Mouse (Mus musculus): ENCODE measurements around the gene Rimklb.
A peak's percentile ranks its signal among the peaks of the same experiment; 100 is the strongest.

The Rimklb gene

GRCm38 (mm10) chr6:122416347-122416746 is 82.2 kb downstream of the Rimklb start:
- no peak for DNase-seq

GRCm38 (mm10) chr6:122411281-122411680 is 87.3 kb downstream of the Rimklb start:
- DNase-seq: no peak

- peak; percentile 31 for DNase-seq
Measured at GRCm38 (mm10) chr6:122402240-122402639, 96.3 kb downstream of the Rimklb start.

- no peak for DNase-seq
Measured at GRCm38 (mm10) chr6:122400263-122400662, 98.3 kb downstream of the Rimklb start.
